Mouse (Mus musculus): ENCODE measurements around the gene Atg7.

Gene Atg7

DNA sequence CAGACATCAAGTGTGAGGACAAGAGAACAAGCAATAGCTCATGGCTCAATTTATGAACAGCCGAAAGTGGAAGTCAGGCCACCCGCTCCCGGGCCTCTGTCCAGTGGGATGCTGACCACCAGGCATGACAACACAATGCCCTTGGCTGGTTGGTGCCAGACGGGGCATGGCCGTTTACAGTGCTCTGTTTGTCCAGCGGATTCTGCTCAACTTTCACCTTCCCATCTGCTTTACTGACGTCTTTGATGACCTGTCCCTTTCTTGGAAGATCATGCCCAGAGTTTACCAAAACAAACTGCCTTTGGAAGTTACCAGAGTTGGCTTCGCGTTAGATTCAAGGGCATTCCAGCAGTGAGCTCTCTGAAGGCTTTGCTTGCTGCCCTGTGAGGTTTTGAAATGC lies 93.5 kb downstream of the Atg7 start:
- DNase-seq: no peak

DNA sequence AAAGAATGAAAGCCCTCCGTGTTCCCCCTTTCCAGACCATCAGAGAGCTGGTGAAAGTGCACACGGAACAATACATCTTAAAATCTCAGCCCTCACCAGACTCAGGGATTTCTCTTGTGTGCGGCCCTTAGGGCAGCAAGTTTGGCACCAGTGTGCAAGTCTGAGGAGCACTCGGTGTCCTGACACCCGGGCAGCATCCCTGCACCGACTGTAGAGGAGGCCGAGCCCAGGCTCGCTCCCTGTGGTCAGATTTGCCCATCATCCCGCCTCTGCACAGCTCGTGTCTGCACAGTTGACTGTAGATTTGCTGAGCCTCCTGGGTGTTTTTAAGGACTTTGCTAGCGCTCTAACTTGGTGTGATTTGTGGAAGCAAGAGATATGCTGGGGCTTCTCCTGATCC lies 94.3 kb downstream of the Atg7 start:
- no peak for DNase-seq

DNA sequence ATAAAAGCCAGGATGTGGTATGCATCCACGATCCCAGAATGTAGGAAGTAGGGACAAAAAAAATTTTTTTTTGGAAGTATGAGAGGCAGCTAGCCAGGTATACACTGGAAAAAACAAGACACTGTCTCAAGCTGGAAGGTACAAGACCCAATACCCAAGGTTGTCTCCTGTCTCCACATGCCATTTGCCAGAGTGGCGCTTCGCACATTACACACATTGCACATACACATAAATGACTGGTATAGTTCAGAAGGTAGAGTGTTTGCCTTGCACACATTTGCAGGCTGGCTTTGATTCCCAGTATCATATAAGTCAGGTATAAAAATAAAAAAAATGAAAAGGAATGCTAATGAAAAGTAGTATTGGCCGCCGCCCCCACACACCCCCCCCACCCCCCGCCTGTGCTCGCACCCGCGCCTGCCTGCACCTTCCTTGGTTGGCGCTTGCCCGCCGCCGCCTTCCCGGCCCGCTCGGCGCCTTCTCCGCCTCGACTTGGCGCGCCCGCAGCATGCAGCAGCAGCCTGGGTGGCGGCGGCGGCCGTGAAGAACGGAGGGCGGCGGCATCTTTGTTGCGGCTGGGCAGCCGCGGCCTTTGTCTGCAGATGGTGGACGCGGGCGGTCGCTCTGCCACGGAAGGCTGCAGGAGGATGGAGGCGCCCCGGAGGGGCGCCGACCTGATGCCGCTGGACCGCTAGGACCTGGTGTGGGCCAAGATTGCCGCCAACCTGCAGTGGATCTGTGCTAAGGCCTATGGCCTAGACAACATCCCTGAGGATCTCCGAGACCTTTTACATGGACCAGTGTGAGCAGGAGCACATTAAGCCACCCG lies 95.2 kb downstream of the Atg7 start:
- DNase-seq: peak; percentile 31

DNA sequence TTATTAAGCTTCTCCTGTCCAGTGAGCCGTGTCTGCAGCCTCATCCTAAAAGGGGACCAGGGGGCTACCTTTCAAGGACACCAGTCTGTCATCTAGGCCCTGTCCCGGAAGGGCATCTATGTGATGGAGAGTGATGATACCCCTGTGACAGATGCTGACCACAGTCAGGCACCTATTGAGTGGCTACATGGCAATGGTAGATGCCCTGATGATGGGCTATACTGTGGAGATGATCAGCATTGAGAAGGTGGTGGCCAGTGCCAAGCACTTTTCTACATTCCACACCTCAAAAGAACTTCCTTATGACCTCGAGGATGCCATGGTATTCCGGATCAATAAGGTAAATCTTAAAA lies 95.8 kb downstream of the Atg7 start:
- no peak for DNase-seq

DNA sequence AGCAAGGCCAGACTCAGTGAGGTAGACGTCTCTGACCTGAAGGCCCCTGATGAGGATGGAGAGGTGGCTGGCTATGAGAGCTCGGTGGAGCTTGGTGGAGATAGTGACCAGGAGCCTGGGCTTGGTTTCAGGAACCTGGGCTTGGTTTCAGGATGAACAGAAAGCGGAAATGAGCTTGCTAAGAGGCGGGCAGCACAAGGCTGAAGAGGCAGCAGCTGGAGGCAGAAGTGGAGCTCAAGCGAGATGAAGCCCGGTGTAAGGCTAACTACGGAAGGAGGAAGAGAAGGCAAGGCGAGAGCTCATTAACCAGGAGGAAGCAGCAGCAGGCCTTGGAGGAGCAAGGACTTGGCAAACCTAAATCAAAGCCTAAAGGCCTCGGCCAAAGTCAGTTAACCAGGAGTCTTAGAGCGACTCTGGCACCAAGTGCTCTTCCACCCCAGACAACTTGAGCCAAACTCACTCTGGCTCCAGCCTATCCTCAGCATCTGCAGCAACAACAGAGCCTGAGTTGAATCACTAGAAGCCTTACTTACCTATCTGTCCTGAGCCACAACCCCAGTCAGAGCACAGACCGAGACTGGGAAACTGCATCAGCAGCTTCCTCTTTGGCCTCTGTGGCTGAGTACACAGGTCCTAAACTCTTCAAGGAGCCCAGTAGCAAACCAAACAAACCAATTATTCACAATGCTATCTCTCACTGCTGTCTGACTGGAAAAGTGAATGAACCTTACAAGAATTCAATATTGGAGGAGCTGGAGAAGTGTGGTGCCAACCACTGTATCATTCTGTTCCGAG lies 99.5 kb downstream of the Atg7 start:
- no peak for DNase-seq

DNA sequence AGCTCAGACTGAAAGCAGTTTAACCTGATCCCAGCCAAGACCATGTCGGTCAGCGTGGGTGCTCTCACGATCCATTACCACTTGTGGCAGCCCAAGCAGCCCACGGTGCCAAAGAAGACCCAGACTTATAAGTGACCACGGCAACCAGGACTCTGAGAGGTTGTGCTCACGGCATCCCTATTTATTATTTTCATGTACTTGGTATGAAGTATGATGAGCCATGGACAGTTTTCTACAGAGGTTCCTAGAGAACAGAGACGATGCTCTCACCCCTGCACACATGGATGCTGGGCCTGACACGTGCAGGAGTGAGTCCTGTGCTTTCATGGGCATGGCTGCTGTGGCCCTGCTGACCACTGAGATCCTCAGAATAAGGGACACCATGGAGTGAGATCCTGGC lies 100.2 kb downstream of the Atg7 start:
- DNase-seq: no peak

DNA sequence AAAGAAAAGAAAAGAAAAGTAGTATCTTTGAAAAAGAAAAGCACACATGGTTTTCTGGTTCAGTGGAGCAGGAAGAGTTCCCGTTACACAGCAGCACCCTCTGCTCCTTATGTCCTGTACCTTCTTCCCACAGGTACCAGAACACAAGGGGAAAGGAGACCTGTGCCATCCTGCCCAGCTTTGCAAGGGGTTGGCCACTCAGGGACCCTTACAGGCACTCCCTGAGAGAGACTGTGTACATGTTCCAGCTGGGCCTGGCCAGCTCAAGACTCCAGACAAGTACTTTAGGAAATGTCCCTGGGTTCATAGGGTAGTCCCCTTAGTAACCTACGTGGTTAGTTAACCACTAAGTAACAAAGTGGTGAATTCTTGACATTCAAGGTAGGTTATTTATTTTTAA lies 100.9 kb downstream of the Atg7 start:
- DNase-seq: no peak

DNA sequence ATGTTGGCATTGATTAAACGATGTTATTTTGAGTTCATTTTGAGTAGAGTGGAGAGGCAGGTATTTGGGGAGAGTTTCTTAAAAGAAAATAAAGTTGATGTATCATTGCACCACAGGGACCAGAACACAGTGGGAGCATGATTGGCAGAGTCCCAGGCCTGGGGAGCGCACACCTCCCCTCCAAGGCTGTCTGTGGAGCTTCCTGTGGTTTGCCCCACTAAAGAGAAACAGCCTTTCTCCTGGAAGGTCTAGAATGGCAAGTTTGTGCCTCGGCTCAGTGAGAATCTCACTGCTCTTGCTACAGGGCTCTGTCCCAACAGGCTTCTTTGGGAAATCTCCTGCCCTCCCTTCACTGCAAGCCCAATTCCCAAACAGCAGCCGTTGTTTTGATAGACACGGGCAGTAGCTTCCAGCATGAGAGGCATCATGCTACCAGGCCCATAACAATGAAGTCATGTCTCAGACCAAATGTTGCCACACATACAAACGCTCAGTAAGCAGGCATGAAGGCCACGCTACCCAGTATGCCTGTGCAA lies 103.6 kb downstream of the Atg7 start:
- peak; percentile 31 for DNase-seq

DNA sequence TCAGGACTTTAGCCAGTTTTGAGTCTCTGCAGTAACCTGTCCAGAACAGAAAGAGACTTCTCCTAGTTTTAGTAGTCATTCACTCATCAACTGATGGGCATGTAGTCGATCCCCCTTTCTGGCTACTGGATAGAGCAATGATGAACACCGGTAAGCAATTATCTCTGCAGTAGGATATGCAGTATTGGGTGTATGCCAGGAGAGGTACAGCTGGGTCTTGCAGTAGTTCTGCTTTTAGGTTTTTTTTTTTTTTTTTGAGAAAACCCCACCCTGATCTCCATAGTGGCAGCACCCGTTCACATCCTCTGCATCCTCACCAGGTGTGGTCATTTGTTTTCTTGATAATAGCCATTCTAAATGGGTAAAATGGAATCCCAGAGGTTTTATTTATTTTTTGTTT lies 105.5 kb downstream of the Atg7 start:
- DNase-seq: no peak

DNA sequence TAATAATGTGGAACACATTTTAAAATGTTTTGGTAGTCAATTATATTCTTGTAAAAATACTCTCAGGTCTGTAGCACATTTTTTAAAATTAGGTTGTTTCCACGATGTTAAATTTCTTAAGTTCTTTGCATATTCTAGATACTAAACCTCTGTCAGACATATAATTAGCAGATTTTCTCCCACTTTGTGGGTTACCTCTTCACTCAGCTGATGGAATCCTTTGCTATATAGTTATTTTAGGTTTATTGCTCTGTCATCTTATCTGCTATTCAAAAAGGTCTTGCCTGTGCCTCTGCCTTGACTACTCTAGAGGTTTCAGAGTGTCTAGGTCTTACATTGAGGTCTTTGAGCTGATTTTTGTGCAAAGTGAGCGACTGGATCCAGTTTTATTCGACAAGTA lies 106.0 kb downstream of the Atg7 start:
- no peak for DNase-seq

DNA sequence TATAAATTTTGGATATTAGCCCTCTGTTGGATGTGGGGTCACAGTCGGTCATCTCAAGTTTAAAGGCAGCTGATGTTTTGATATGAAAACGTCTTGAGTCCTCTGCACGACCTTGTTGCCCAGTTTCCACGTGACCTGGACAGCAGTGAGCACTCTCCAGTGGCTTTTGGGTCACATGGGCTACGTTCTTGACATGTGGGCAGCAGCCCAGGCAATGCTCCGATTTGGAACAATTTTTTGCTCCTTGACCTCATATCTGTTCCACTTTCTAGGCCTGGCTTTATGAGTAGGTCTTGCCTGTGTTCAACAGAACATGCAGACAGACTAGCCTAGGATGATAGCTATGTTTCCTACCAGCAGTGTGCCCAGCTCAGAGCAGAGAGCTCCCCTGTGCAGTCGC lies 115.9 kb downstream of the Atg7 start:
- no peak for DNase-seq

DNA sequence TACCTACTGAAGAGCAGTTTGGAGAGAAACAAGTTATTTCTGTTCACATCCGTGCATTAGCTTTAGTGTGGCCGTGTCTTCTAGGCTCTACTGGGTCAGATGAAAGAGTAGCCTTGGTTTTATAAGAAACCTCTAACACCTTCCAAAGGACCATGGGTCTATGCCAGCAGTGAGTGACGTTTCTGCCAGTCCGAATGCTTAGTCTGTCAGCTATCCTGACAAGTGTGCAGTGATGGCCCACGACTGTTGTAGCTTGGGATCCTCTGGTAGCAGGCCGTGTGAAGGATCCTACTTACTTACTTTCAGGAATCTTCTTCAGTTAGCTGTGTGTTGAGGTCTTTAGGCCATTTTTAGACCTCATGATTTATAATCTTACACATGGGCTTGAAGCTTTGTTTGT lies 123.4 kb downstream of the Atg7 start:
- DNase-seq: no peak

DNA sequence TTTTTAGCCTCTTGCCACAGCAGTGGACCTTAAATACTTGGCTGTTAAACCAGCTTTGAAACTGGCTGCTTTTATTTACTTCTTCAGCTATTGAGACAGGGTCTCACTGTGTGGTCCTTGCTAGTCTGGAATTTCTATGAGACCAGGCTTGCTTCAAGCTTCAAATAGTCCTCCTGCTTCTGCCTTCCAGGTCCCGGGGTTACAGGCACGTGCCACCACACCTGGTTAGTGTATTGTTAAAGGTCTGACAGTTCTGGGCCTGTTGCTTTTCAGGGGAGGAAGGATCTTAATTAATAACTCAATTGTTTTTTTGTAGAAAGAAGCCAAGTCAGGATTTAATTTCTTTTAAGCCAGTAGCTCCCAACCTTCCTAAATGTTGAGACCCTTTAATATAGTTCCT lies 124.8 kb downstream of the Atg7 start:
- DNase-seq: no peak

DNA sequence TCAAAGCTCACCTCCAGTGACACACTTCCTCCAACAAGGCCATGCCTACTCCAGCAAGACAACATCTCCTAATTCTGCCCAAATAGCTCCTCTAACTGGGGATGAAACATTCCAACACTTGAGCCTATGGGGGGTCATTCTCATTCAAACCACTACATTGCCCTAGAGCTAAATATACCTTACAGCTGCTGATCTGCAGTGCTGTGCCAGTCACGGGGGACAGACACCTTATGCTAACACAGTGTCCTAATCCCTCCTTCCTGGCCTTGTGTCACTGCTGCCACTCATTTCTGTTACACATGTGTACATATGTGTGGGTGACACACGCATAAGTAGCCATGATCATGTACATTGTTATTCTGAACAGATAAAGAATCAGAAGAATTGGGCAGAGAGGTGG lies 127.4 kb downstream of the Atg7 start:
- no peak for DNase-seq

DNA sequence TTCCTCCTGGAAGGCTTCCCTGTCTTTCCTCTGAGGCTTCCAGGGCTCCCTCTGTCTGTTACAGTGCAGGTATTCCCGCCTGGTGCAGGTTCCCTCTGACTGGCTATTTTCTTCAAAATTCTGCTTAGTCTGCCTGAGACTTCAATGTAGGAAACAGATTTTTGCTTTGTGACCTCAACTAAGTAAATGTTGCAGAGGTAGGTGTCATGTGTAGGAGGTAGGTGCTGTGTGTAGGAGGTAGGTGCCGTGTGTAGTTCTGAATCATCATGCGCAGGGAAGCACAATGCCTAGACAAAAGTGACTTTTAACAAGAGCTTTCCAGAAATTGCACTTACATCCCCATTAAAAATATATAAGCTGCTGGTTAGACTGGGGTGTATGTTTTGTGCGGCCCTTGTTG lies 128.6 kb downstream of the Atg7 start:
- DNase-seq: no peak

DNA sequence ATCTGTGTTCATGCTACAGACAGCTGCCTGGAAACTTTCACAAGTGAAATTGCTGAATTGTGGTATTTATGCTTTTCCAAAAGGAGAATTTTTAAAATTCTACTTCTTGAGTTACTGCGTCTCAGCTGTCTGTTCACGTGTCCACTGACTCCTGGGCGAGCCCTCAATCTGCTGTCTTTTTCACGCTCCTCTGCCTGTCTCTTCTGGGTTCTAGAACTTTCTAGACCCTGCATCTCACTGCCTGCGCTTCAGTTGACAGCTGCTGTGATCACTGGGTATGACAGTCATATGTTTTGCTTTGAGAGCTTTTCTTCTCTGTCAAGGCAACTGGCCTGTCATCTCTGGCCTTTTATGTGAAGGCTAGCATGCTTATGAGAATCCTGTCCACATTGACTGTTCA lies 132.3 kb downstream of the Atg7 start:
- no peak for DNase-seq

DNA sequence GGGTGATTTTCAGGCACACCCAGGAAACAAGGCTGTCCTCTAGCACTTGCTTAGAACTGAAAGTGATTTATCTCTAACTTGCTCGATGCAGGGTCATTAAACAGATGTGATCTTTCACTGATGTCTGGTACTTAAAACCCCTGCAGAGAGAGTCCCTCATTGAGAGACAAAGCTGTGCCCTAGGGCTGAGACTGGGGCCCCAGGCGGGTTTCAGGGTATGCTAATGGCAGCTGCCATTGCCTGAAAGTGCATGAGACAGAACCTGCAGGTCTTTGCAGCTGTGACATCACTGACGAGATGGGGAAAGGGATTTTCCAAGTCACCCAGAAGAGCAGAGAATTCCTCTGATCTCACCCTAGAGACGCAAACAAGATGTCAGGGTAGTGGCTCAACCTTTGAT lies 135.0 kb downstream of the Atg7 start:
- DNase-seq: no peak

DNA sequence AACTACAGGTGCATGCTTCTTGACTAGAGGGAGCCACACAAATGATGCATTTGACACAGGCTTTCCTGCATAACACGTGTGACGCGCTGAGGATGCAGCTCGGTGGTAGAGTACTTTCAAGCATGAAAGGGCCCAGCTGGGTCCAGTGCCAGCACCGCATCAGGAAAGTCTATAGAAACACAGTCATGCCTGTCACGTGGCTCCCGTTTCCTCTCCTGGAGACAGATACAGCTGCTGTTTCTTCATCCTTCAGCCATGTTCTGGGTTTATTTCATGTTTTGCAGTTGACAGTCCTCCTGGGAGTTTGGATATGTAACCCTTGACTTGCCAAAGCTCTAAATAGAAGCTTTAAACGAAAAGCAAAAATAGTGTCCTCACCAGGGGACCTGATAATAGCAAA lies 135.8 kb downstream of the Atg7 start:
- no peak for DNase-seq

DNA sequence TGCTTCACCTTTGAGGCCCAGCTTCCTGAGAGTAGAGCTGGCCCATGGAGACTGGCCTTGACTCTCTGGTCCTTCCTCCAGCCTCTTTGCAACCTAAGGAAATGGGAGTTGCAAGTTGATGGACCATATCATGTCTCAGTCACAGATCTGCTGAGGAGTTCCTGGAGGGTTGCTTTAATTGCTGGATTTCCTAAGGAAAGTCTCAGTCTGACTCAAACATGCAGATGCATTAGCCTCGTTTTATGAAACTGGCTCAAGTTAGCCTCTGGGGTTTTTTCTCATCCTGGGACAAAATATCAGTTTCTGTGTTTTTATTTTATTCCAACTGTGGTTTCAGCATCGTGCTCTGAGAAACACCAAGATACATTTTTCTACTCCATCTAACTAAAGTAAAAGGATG lies 137.7 kb downstream of the Atg7 start:
- no peak for DNase-seq

DNA sequence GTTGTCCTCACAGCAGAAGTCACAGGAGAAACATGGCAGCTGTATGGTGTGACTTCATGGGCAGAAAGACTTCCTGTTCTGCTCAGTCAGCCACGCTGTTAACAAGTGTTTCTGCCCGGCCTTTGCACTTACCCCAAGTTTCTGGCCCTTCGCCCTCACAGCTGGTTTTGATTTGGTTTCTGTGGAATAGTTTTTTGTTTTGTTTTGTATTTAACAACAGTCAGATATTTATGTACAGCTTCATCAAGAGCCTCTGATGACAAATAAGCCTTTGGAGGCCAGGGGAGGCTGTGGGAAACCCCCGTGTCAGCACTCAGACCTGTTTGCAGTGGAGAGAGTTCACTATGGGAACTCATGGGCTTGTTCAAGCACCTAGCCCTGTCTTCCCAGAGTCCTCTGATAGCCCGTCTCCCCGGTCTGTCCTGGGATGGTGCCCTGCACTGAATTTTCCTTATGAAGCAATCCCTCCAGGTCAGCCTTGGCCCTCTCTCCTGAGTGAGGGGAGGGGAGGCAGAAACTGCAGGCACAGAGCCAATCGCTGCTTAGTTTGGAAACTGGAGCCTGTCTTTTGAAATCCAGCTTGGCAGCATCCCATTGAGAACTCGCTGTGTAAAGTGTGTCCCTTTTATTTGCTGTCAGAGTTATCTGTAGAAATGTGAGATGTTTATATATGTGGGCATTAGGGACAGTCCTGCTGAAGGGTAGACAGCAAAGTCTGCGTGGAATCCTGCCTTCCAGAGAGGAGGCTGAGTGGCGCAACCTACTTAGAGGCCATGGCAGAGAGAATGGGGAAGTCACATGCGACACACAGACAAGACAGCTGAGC lies 138.7 kb downstream of the Atg7 start:
- no peak for DNase-seq

DNA sequence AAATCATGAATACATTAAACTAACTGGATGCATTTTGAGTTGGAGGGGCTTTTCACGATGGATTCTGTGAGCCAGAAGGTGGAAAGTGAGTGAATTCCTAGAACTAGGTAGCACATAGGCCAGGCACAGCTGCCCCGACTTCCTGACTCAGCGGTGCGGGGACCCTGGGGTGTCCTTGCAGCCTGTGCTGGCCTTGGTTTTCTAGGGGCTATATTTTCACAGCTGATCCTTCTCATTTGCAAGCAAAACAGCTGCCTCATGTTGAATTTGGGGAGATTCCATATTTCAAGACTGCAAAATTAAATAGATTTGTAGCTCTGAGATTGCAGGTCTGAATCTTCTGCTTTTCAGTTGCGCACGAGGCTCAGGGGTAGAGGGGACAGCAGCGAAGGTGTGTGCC lies 139.6 kb downstream of the Atg7 start:
- DNase-seq: no peak

DNA sequence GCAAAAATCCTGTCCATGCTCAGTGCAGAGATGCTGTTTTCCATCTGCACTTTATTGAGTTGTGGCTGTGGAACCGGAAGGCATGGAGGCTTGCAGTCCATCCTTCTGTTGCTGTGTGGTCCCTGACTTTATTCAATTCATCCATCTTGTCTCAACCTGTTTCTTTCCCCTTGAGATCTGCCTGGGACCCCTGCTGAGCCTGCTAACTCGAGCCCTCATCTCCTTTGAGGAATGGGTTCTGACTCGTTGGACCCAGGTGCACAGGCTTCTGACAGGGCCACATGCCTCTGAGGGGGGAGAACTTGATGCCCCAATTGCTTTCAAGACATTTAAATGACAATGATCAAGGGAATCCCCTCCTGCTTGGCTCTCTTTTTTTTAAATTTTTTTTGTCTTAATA lies 143.6 kb downstream of the Atg7 start:
- no peak for DNase-seq

DNA sequence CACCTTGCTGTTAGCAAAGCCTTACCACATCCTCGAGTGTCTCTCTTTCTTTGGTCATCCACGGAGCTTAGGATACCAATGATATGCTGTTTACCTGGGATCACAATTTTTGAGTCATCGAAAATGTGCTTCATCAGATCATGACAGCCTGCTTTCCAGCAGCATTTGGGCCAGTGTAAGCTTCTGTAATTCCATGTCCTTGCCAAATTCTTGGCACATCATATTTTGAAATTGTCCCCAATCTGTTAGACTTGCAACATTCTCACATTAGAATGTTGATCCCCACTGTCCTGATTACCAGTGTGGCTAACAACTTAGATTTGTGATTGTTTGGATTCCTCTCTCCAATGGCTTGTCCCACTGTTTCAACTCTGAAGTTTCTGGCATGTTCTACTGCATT lies 144.7 kb downstream of the Atg7 start:
- no peak for DNase-seq

DNA sequence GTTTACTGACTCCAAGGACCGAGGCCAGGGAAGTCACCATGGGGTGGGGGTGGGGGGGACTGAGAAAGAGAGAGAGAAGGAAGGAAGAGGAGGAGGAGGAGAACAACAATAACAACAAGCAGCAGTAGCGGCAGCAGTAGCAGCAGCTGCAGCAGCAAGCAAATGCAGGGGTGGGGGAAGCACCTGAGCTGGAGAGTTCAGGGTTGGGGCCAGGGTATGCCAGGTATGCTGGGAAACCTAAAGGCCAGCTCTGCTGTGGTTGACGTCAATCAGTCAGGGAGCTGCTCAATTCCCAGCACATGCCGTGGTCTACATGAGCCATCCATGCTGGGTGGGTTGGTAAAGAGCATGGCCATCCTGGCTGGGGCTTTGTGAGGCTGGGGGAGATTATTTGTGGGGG lies 145.8 kb downstream of the Atg7 start:
- no peak for DNase-seq

Measured in thymus, postnatal 4 days (tissue).